Mouse (Mus musculus) mesoderm, embryonic 11.5 days (tissue): ENCODE data around the gene Fbf1.
"Not testable (repeated sequence)": the region's sequence is repeated elsewhere in the genome, so short reads cannot be mapped to it uniquely, and the experiment has no call there.

Experiments used
- DNase-seq: peaks from one replicate; pipeline ENCODE4 v3.0.0-alpha.2; 2012; ENCODE audit warnings: low read depth, low spot score

The Fbf1 gene

GRCm38 (mm10) chr11:116108464-116109137 lies 59.4 kb downstream of the Fbf1 start:
- DNase-seq: no peak

- DNase-seq: no peak
Measured at GRCm38 (mm10) chr11:116107777-116108285, 60.1 kb downstream of the Fbf1 start.

GRCm38 (mm10) chr11:116106963-116107776 lies 60.8 kb downstream of the Fbf1 start:
- no peak for DNase-seq

- DNase-seq: no peak
Measured at GRCm38 (mm10) chr11:116106154-116106962, 61.6 kb downstream of the Fbf1 start.

GRCm38 (mm10) chr11:116105065-116105464 lies 62.9 kb downstream of the Fbf1 start:
- DNase-seq: no peak

- peak; percentile 74 for DNase-seq
Measured at GRCm38 (mm10) chr11:116104006-116104646, 63.8 kb downstream of the Fbf1 start.

- no peak for DNase-seq
Measured at GRCm38 (mm10) chr11:116103572-116103971, 64.4 kb downstream of the Fbf1 start.

- no peak for DNase-seq
Measured at GRCm38 (mm10) chr11:116102472-116102871, 65.5 kb downstream of the Fbf1 start.

GRCm38 (mm10) chr11:116101931-116102381 lies 66.0 kb downstream of the Fbf1 start:
- DNase-seq: no peak

- no peak for DNase-seq
Measured at GRCm38 (mm10) chr11:116100839-116101238, 67.1 kb downstream of the Fbf1 start.

- DNase-seq: no peak
Measured at GRCm38 (mm10) chr11:116100385-116100784, 67.6 kb downstream of the Fbf1 start.

- no peak for DNase-seq
Measured at GRCm38 (mm10) chr11:116099462-116099861, 68.5 kb downstream of the Fbf1 start.

- DNase-seq: no peak
Measured at GRCm38 (mm10) chr11:116098711-116099460, 69.1 kb downstream of the Fbf1 start.

- no peak for DNase-seq
Measured at GRCm38 (mm10) chr11:116096213-116097108, 71.5 kb downstream of the Fbf1 start.

- DNase-seq: no peak
Measured at GRCm38 (mm10) chr11:116095573-116095972, 72.4 kb downstream of the Fbf1 start.

- DNase-seq: no peak
Measured at GRCm38 (mm10) chr11:116093771-116094565, 74.0 kb downstream of the Fbf1 start.

- DNase-seq: not testable (repeated sequence)
Measured at GRCm38 (mm10) chr11:116092959-116093358, 75.0 kb downstream of the Fbf1 start.
